Comparison of ENCODE assay signal across 8 mouse cellular contexts in the genomic region with DNA sequence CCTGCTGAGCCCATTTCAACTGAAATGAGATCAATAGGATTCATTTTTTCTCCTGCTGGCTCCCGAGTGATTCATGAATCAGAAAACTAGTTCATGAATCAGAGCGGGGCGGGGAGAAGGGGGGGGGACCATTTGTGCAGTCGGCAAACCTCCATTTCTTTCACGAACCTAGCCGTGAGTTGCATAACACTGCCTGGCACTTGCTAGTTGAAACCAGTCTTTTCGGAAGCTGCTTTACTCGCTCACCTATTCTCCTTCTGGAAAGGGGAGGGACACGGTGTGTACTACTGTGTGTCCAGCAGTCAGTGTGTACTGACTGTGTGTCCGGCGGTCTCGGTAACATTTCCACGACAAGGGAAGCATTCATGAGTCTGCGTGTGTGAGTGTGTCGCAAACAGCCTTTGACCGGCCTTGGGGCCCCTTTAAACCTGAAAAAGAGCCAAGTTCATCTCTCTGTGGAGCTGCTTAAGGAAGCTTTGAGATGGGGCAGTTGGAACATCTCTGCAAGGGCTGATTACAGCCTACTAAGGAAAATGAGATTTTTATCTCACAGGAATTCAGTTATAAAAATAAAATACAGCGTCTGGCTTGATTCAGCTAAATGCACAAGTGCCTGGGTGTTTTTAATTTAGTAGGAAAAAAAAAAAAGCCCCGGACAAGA.
A peak's percentile ranks its signal among the peaks of the same experiment; 100 is the strongest.
DNase-seq lines count a peak whose midpoint lies in the region; ATAC-seq and TF ChIP-seq lines count a peak whose summit lies in the region.

No protein-coding gene starts in this region.

- DNase-seq in CD4-positive helper T cell, adult 2 months (ENCODE audit: low read depth, low spot score), result peak; percentile 49
- DNase-seq in brain, adult 2 months (ENCODE audit: low read depth, low spot score), result peak; percentile 97
- peak; percentile 75 for DNase-seq in heart, postnatal 0 days (ENCODE audit: low spot score)
- DNase-seq in kidney, postnatal 25 days, result peak; percentile 71 to 87
- peak; percentile 50 for DNase-seq in thymus, postnatal 4 days

- H3K9ac ChIP-seq in forebrain, embryonic 13.5 days, result peak overlapping the region; percentile 57
- H3K9ac ChIP-seq in heart, postnatal 0 days (replicated peaks; ENCODE audit: low read depth, low read length), result peak overlapping the region; percentile 22; the same call in 1 of the 2 replicates
- H3K9ac ChIP-seq in liver, embryonic 12.5 days, result peak overlapping the region; percentile 61; the same call in 1 of the 2 replicates

- no peaks in the 10 kb centered on the region for H3K27me3 ChIP-seq in forebrain, embryonic 13.5 days
- no peaks in the 10 kb centered on the region for H3K27me3 ChIP-seq in heart, postnatal 0 days (ENCODE audit: control insufficient read depth, insufficient read depth, low read length)
- H3K27me3 ChIP-seq in liver, embryonic 12.5 days (replicated peaks), result no peaks in the 10 kb centered on the region

- H3K4me1 ChIP-seq in forebrain, embryonic 13.5 days, result peaks cover 90% of the 10 kb centered on the region
- H3K4me1 ChIP-seq in heart, postnatal 0 days (ENCODE audit: control insufficient read depth, insufficient read depth), result peaks cover 70% of the 10 kb centered on the region
- H3K4me1 ChIP-seq in liver, embryonic 12.5 days, result peaks cover 65% of the 10 kb centered on the region

- WGBS in forebrain, embryonic 13.5 days, result 4% methylated on average over 18 of the region's 18 CpGs
- 22% methylated on average over 18 of the region's 18 CpGs for WGBS in heart, postnatal 0 days
- 42% methylated on average over 18 of the region's 18 CpGs for WGBS in liver, embryonic 12.5 days (ENCODE audit: insufficient replicate concordance)

- TF ChIP-seq EP300 in heart, postnatal 0 days (IDR thresholded peaks at IDR 0.05; ENCODE audit: low read depth), result no peak

- no peak for TF ChIP-seq CTCF in heart, postnatal 0 days (IDR thresholded peaks at IDR 0.05; ENCODE audit: low read depth)

- no peaks in the 10 kb centered on the region for H3K36me3 ChIP-seq in forebrain, embryonic 13.5 days (ENCODE audit: poor library complexity, severe bottlenecking)
- no peaks in the 10 kb centered on the region for H3K36me3 ChIP-seq in heart, postnatal 0 days (replicated peaks; ENCODE audit: control insufficient read depth, insufficient read depth, low read length)
- H3K36me3 ChIP-seq in liver, embryonic 12.5 days, result no peaks in the 10 kb centered on the region

- H3K4me3 ChIP-seq in forebrain, embryonic 13.5 days, result no peak overlapping the region
- no peak overlapping the region for H3K4me3 ChIP-seq in heart, postnatal 0 days (ENCODE audit: low read depth, low read length)
- no peak overlapping the region for H3K4me3 ChIP-seq in liver, embryonic 12.5 days

- peak overlapping the region; percentile 99 for H3K27ac ChIP-seq in forebrain, embryonic 13.5 days
- peak overlapping the region; percentile 98 for H3K27ac ChIP-seq in heart, postnatal 0 days (ENCODE audit: low read depth)
- H3K27ac ChIP-seq in liver, embryonic 12.5 days, result peak overlapping the region; percentile 82

- peak overlapping the region; percentile 53 for H3K4me2 ChIP-seq in forebrain, embryonic 13.5 days
- peak overlapping the region; percentile 43 for H3K4me2 ChIP-seq in heart, postnatal 0 days (ENCODE audit: low read depth, low read length)
- peak overlapping the region; percentile 60 for H3K4me2 ChIP-seq in liver, embryonic 12.5 days

- no peak for ATAC-seq in forebrain, embryonic 13.5 days
- ATAC-seq in heart, postnatal 0 days (ENCODE audit: insufficient read depth, low read depth), result no peak
- no peak for ATAC-seq in liver, embryonic 12.5 days
- ATAC-seq in monocyte, adult 5-6 weeks (replicated peaks; ENCODE audit: insufficient number of reproducible peaks, low FRiP score, low TSS enrichment, poor library complexity, severe bottlenecking), result peak; percentile 23; the same call in 1 of the 2 replicates

- no peaks in the 10 kb centered on the region for H3K9me3 ChIP-seq in forebrain, embryonic 13.5 days (replicated peaks)
- H3K9me3 ChIP-seq in heart, postnatal 0 days (replicated peaks; ENCODE audit: control insufficient read depth, low read length), result no peaks in the 10 kb centered on the region
- no peaks in the 10 kb centered on the region for H3K9me3 ChIP-seq in liver, embryonic 12.5 days (replicated peaks)
